ENCODE assay signal across 9 mouse cellular contexts in genomic region chr9:59723791-59724442, GRCm38 (mm10). TPM values are rescaled to one million over a fixed set of nuclear protein-coding genes. Genes with fewer than 3 reads are reported as not detected.
DNase-seq lines count a peak whose midpoint lies in the region; ATAC-seq and TF ChIP-seq lines count a peak whose summit lies in the region.
"Had no signal": no experiment of that assay in that cellular context is flagged by ENCODE, and none has a peak within 500 bp of the region (broad histone marks: within the 10 kb centered on the region; RNA-seq: fewer than 3 reads in every experiment).

No protein-coding gene starts in this region.

- 32% methylated on average over 8 of the region's 8 CpGs for WGBS in forebrain, embryonic 15.5 days
- 52% methylated on average over 8 of the region's 8 CpGs for WGBS in intestine, embryonic 15.5 days

- no peak for TF ChIP-seq POLR2A in myocyte (IDR thresholded peaks at IDR 0.05; ENCODE audit: insufficient read length, low read depth)

- H3ac ChIP-seq in myocyte (ENCODE audit: control insufficient read depth, insufficient read length): no peak overlapping the region

- peak; percentile 33 for DNase-seq in ovary, postnatal 36 days (ENCODE audit: low spot score)
- DNase-seq in ovary, postnatal 14 days (ENCODE audit: low spot score): no peak
- DNase-seq in left cerebral cortex, adult 18-20 months (ENCODE audit: low spot score in 2 of 2): peak; percentile 14 to 26
- no peak for DNase-seq in thymus, postnatal 14 days
- no peak for DNase-seq in urinary bladder, postnatal 36 days (ENCODE audit: low spot score in 2 of 2)

- peaks cover 18% of the 10 kb centered on the region for H3K4me1 ChIP-seq in forebrain, embryonic 15.5 days
- H3K4me1 ChIP-seq in intestine, embryonic 15.5 days (replicated peaks): peaks cover 8% of the 10 kb centered on the region; the same call in 1 of the 2 replicates

- H3K79me2 ChIP-seq in myocyte (ENCODE audit: control insufficient read depth, insufficient read depth): no peaks in the 10 kb centered on the region

- peak; percentile 66 for ATAC-seq in forebrain, embryonic 15.5 days (replicated peaks)
- ATAC-seq in intestine, embryonic 15.5 days: peak; percentile 34; the same call in 1 of the 2 replicates

- H3K9me3 ChIP-seq in forebrain, embryonic 15.5 days: no peaks in the 10 kb centered on the region
- H3K9me3 ChIP-seq in intestine, embryonic 15.5 days: no peaks in the 10 kb centered on the region
- H3K9me3 ChIP-seq: liver, embryonic 15.5 days had no signal

- H3K9ac ChIP-seq in forebrain, embryonic 15.5 days (replicated peaks): no peak overlapping the region
- H3K9ac ChIP-seq in intestine, embryonic 15.5 days: no peak overlapping the region
- H3K9ac ChIP-seq: liver, embryonic 15.5 days had no signal

- no peak overlapping the region for H3K4me2 ChIP-seq in forebrain, embryonic 15.5 days (replicated peaks)
- no peak overlapping the region for H3K4me2 ChIP-seq in intestine, embryonic 15.5 days (replicated peaks)
- H3K4me2 ChIP-seq in myocyte (ENCODE audit: low read depth): peak overlapping the region; percentile 75
- H3K4me2 ChIP-seq: liver, embryonic 15.5 days had no signal

- no peak overlapping the region for H3K4me3 ChIP-seq in forebrain, embryonic 15.5 days
- no peak overlapping the region for H3K4me3 ChIP-seq in intestine, embryonic 15.5 days (replicated peaks)
- H3K4me3 ChIP-seq in myocyte: no peak overlapping the region
- H3K4me3 ChIP-seq: liver, embryonic 15.5 days had no signal

- H3K27ac ChIP-seq in forebrain, embryonic 15.5 days (replicated peaks): peak overlapping the region; percentile 69
- no peak overlapping the region for H3K27ac ChIP-seq in intestine, embryonic 15.5 days
- H3K27ac ChIP-seq: liver, embryonic 15.5 days had no signal

- no peaks in the 10 kb centered on the region for H3K36me3 ChIP-seq in forebrain, embryonic 15.5 days
- H3K36me3 ChIP-seq in intestine, embryonic 15.5 days: no peaks in the 10 kb centered on the region
- H3K36me3 ChIP-seq in myocyte (ENCODE audit: control insufficient read depth, insufficient read depth): no peaks in the 10 kb centered on the region
- H3K36me3 ChIP-seq: liver, embryonic 15.5 days had no signal

- H3K27me3 ChIP-seq in forebrain, embryonic 15.5 days: no peaks in the 10 kb centered on the region
- no peaks in the 10 kb centered on the region for H3K27me3 ChIP-seq in intestine, embryonic 15.5 days (replicated peaks)
- H3K27me3 ChIP-seq in myocyte (ENCODE audit: control insufficient read depth, insufficient read depth, insufficient read length): no peaks in the 10 kb centered on the region

TF ChIP-seq in myocyte, 11 proteins besides CTCF, POLR2A, EP300 and RAD21:
- TF ChIP-seq SRF (IDR thresholded peaks at IDR 0.05; ENCODE audit: control insufficient read depth, insufficient read length, low read depth): no peak
- TF ChIP-seq MAX (IDR thresholded peaks at IDR 0.05; ENCODE audit: low read depth): no peak
- no peak for TF ChIP-seq E2F4 (IDR thresholded peaks at IDR 0.05; ENCODE audit: insufficient read depth)
- TF ChIP-seq TCF3 (IDR thresholded peaks at IDR 0.05; ENCODE audit: insufficient read length, low read depth): no peak

RNA-seq across cellular contexts. Expression of gene Senp8, which starts 26.6 kb away (rescaled TPM):
- 10.1 and 11.1 TPM in 2 replicates for polyA plus RNA-seq in forebrain, embryonic 15.5 days (2015; fragmentation: Nextera tagmentation; extraction: Ambion mirVana)
- polyA plus RNA-seq in intestine, embryonic 15.5 days (2015; fragmentation: Nextera tagmentation; extraction: Ambion mirVana): 11.2 and 12.0 TPM in 2 replicates
- total RNA-seq in left cerebral cortex, adult 18-20 months (2021): 10 to 100 TPM in 1 of 2 experiments, 1 to 10 TPM in 1; 9.9 to 11.6 TPM
- 2.6 TPM for polyA plus RNA-seq in myocyte (2012; fragmentation: generic; extraction: Trizol)

RNA-seq across cellular contexts. Expression of gene Myo9a, which starts 26.8 kb away (rescaled TPM):
- polyA plus RNA-seq in forebrain, embryonic 15.5 days (2015; fragmentation: Nextera tagmentation; extraction: Ambion mirVana): 22.7 and 25.5 TPM in 2 replicates
- 9.5 and 14.0 TPM in 2 replicates for polyA plus RNA-seq in intestine, embryonic 15.5 days (2015; fragmentation: Nextera tagmentation; extraction: Ambion mirVana)
- 10 to 100 TPM; 72.9 to 87.2 TPM for total RNA-seq in left cerebral cortex, adult 18-20 months (2021)
- polyA plus RNA-seq in myocyte (2012; fragmentation: generic; extraction: Trizol): 3.5 TPM

RNA-seq across cellular contexts. Expression of gene Gramd2, which starts 44.0 kb away (rescaled TPM):
- polyA plus RNA-seq in forebrain, embryonic 15.5 days (2015; fragmentation: Nextera tagmentation; extraction: Ambion mirVana): 3.4 and 4.0 TPM in 2 replicates
- polyA plus RNA-seq in intestine, embryonic 15.5 days (2015; fragmentation: Nextera tagmentation; extraction: Ambion mirVana): 1.0 and 1.6 TPM in 2 replicates
- 10 to 100 TPM; 11.8 to 14.7 TPM for total RNA-seq in left cerebral cortex, adult 18-20 months (2021)
- 1.5 TPM for polyA plus RNA-seq in myocyte (2012; fragmentation: generic; extraction: Trizol)

Comparison
In these comparisons a context has a peak if more than half of its experiments do, and no peak if none do; other contexts are left out.
1. DNase-seq: peak in ovary, postnatal 36 days (single experiment) and left cerebral cortex, adult 18-20 months (2 of 2); none in ovary, postnatal 14 days (single experiment), thymus, postnatal 14 days (single experiment) and urinary bladder, postnatal 36 days (0 of 2).